Mouse (Mus musculus) erythroblast, embryonic 14.5 days (primary cell): Measurements from ENCODE around the gene Gspt1.

Experiments used
- GATA1 ChIP-seq: IDR thresholded peaks from 2 replicates; pipeline ENCODE4 v1.6.1; 2012; ENCODE audit warnings: low read length, inconsistent platforms, mixed read lengths
- TAL1 ChIP-seq: IDR thresholded peaks from 3 replicates; pipeline ENCODE4 v1.6.1; 2012; ENCODE audit warnings: low read length, inconsistent platforms, mixed read lengths

DNA sequence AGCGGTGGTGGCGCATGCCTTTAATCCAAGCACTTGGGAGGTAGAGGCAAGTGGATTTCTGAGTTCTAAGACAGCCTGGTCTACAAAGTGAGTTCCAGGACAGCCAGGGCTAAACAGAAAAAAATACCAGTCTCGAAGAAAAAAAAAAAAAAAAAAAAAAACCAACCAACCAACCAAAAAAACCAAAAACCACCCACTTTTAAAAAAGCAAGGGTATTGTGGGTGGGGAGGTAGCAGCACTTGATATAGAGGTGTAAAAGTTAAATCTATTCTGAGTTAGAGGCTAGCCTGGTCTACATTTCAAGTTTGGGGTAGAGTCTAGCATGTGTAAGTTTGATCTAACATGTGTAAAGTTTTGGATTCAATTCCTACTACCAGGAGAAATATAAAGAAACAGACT, 53.9 kb downstream of the Gspt1 start:
- TF ChIP-seq TAL1 (no peak), GATA1 (no peak)
